Mouse (Mus musculus): ENCODE data around the gene Gm21304.
"Not testable (repeated sequence)": the region's sequence is repeated elsewhere in the genome, so short reads cannot be mapped to it uniquely, and the experiment has no call there.

Gene Gm21304

DNA sequence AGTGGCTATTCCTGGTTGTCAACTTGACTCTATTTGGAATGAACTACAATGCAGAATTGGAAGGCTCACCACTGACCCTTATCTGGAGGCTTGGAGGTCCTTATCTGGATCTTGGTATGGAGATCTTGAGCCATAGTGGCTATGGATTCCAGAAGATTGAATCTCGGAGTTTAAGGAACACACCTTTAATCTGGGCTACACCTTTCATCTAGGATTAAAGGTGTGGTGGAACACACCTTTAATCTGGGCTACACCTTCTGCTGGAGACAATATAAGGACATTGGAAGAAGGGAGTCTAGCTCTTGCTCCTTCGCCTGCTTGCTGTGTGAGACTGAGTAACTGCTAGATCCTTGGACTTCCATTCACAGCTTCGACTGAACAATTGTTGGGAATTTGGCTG, at the start of gene Gm21304:
TSS of gene Gm21304 (plus strand) at position 301 of the 400 bp plus-strand sequence.
- not testable (repeated sequence) for DNase-seq (ENCODE audit: low read depth in 2 of 2, low spot score in 2 of 2)

DNA sequence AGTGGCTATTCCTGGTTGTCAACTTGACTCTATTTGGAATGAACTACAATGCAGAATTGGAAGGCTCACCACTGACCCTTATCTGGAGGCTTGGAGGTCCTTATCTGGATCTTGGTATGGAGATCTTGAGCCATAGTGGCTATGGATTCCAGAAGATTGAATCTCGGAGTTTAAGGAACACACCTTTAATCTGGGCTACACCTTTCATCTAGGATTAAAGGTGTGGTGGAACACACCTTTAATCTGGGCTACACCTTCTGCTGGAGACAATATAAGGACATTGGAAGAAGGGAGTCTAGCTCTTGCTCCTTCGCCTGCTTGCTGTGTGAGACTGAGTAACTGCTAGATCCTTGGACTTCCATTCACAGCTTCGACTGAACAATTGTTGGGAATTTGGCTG, 25.6 kb upstream of the Gm21304 start, which contains the start of gene Gm21293:
TSS of gene Gm21293 (plus strand) at position 301 of the 400 bp plus-strand sequence.
- not testable (repeated sequence) for DNase-seq (ENCODE audit: low read depth in 2 of 2, low spot score in 2 of 2)

DNA sequence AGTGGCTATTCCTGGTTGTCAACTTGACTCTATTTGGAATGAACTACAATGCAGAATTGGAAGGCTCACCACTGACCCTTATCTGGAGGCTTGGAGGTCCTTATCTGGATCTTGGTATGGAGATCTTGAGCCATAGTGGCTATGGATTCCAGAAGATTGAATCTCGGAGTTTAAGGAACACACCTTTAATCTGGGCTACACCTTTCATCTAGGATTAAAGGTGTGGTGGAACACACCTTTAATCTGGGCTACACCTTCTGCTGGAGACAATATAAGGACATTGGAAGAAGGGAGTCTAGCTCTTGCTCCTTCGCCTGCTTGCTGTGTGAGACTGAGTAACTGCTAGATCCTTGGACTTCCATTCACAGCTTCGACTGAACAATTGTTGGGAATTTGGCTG, 17.1 kb upstream of the Gm21304 start, which contains the start of gene Gm6763:
TSS of gene Gm6763 (plus strand) at position 301 of the 400 bp plus-strand sequence.
- DNase-seq (ENCODE audit: low read depth in 2 of 2, low spot score in 2 of 2), result not testable (repeated sequence)

DNA sequence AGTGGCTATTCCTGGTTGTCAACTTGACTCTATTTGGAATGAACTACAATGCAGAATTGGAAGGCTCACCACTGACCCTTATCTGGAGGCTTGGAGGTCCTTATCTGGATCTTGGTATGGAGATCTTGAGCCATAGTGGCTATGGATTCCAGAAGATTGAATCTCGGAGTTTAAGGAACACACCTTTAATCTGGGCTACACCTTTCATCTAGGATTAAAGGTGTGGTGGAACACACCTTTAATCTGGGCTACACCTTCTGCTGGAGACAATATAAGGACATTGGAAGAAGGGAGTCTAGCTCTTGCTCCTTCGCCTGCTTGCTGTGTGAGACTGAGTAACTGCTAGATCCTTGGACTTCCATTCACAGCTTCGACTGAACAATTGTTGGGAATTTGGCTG, 8.6 kb upstream of the Gm21304 start, which contains the start of gene Gm8764:
TSS of gene Gm8764 (plus strand) at position 301 of the 400 bp plus-strand sequence.
- DNase-seq (ENCODE audit: low read depth in 2 of 2, low spot score in 2 of 2), result not testable (repeated sequence)

- not testable (repeated sequence) for DNase-seq (ENCODE audit: low read depth in 2 of 2, low spot score in 2 of 2)
These were observed 8.4 kb downstream of the Gm21304 start, which contains the start of gene Gm21312 for GRCm38 (mm10) chr10:104176724-104177123. Gene Gm21312, plus strand, starts transcription at chr10:104177024.

DNA sequence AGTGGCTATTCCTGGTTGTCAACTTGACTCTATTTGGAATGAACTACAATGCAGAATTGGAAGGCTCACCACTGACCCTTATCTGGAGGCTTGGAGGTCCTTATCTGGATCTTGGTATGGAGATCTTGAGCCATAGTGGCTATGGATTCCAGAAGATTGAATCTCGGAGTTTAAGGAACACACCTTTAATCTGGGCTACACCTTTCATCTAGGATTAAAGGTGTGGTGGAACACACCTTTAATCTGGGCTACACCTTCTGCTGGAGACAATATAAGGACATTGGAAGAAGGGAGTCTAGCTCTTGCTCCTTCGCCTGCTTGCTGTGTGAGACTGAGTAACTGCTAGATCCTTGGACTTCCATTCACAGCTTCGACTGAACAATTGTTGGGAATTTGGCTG, 16.9 kb downstream of the Gm21304 start, which contains the start of gene Gm20765:
TSS of gene Gm20765 (plus strand) at position 301 of the 400 bp plus-strand sequence.
- DNase-seq (ENCODE audit: low read depth in 2 of 2, low spot score in 2 of 2), result not testable (repeated sequence)

DNA sequence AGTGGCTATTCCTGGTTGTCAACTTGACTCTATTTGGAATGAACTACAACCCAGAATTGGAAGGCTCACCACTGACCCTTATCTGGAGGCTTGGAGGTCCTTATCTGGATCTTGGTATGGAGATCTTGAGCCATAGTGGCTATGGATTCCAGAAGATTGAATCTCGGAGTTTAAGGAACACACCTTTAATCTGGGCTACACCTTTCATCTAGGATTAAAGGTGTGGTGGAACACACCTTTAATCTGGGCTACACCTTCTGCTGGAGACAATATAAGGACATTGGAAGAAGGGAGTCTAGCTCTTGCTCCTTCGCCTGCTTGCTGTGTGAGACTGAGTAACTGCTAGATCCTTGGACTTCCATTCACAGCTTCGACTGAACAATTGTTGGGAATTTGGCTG, 25.4 kb downstream of the Gm21304 start, which contains the start of gene Gm4340:
TSS of gene Gm4340 (plus strand) at position 301 of the 400 bp plus-strand sequence.
- not testable (repeated sequence) for DNase-seq (ENCODE audit: low read depth in 2 of 2, low spot score in 2 of 2)

- no peak for DNase-seq (ENCODE audit: low read depth in 2 of 2, low spot score in 2 of 2)
These were observed 41.3 kb downstream of the Gm21304 start for GRCm38 (mm10) chr10:104209655-104210054.

- DNase-seq (ENCODE audit: low read depth in 2 of 2, low spot score in 2 of 2), result no peak
These were observed 42.1 kb downstream of the Gm21304 start for GRCm38 (mm10) chr10:104210268-104210990.

- DNase-seq (ENCODE audit: low read depth in 2 of 2, low spot score in 2 of 2), result no peak
These were observed 46.2 kb downstream of the Gm21304 start for GRCm38 (mm10) chr10:104214527-104214926.
